8 mouse cellular contexts compared by ENCODE assay signal in the genomic region with DNA sequence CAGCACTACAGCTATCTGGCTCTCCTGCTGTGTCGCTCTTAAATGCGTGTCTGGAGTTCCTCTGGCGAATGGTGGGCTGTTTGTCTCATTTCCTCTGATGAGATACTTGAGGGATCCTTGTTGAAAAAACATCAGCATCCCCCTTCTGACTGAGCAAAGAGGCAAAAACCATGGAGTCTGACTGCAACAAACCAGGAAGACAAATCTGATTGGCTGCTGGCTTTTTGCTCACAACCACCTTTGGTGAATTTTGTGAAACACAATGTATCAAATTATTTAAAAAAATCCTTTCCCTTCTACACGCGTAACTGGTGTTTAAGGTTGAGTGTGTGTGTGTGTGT. TPM values are rescaled to one million over a fixed set of nuclear protein-coding genes. Genes with fewer than 3 reads are reported as not detected.
A peak's percentile ranks its signal among the peaks of the same experiment; 100 is the strongest.
DNase-seq lines count a peak whose midpoint lies in the region; ATAC-seq and TF ChIP-seq lines count a peak whose summit lies in the region.

No protein-coding gene starts in this region.

- H3K9ac ChIP-seq in intestine, embryonic 15.5 days, result peak overlapping the region; percentile 52
- H3K9ac ChIP-seq in neural tube, embryonic 13.5 days, result peak overlapping the region; percentile 74

- no peaks in the 10 kb centered on the region for H3K9me3 ChIP-seq in intestine, embryonic 15.5 days
- no peaks in the 10 kb centered on the region for H3K9me3 ChIP-seq in neural tube, embryonic 13.5 days

- peak overlapping the region; percentile 57 for H3K4me3 ChIP-seq in layer of hippocampus, adult 2 months
- peak overlapping the region; percentile 71 for H3K4me3 ChIP-seq in bone marrow macrophage, adult 2 months (ENCODE audit: insufficient read depth, low read length)
- H3K4me3 ChIP-seq in intestine, embryonic 15.5 days (replicated peaks), result peak overlapping the region; percentile 55
- H3K4me3 ChIP-seq in neural tube, embryonic 13.5 days, result peak overlapping the region; percentile 61

- H3K27me3 ChIP-seq in intestine, embryonic 15.5 days (replicated peaks), result no peaks in the 10 kb centered on the region
- no peaks in the 10 kb centered on the region for H3K27me3 ChIP-seq in neural tube, embryonic 13.5 days

- no peak for TF ChIP-seq CTCF in layer of hippocampus, adult 2 months (conservative IDR thresholded peaks at IDR 0.05)
- TF ChIP-seq CTCF in bone marrow macrophage, adult 2 months (IDR thresholded peaks at IDR 0.05; ENCODE audit: low read depth, low read length), result no peak

- no peak for DNase-seq in layer of hippocampus, adult 2 months (ENCODE audit: low spot score in 2 of 2)
- DNase-seq in layer of hippocampus, adult 8-10 months (ENCODE audit: low spot score in 2 of 2), result no peak
- DNase-seq in layer of hippocampus, postnatal 14 days (ENCODE audit: low spot score in 2 of 2), result no peak
- DNase-seq in spleen, postnatal 14 days (ENCODE audit: low spot score in 2 of 2), result no peak
- DNase-seq in thymus, adult 18-20 months, result no peak

- peak overlapping the region; percentile 98 for H3K27ac ChIP-seq in layer of hippocampus, adult 2 months
- H3K27ac ChIP-seq in bone marrow macrophage, adult 2 months (ENCODE audit: insufficient read depth, low read depth, low read length), result peak overlapping the region; percentile 14
- peak overlapping the region; percentile 76 for H3K27ac ChIP-seq in intestine, embryonic 15.5 days
- peak overlapping the region; percentile 75 for H3K27ac ChIP-seq in neural tube, embryonic 13.5 days (replicated peaks)

- ATAC-seq in intestine, embryonic 15.5 days, result no peak
- ATAC-seq in neural tube, embryonic 13.5 days (ENCODE audit: low read depth), result no peak

- peak overlapping the region; percentile 86 for H3K4me2 ChIP-seq in intestine, embryonic 15.5 days (replicated peaks)
- H3K4me2 ChIP-seq in neural tube, embryonic 13.5 days, result peak overlapping the region; percentile 90

- TF ChIP-seq POLR2A in bone marrow macrophage, adult 2 months (IDR thresholded peaks at IDR 0.05; ENCODE audit: borderline replicate concordance, low read depth, low read length), result no peak

- 3% methylated on average over 5 of the region's 5 CpGs for WGBS in intestine, embryonic 15.5 days
- 10% methylated on average over 5 of the region's 5 CpGs for WGBS in neural tube, embryonic 13.5 days

- peaks cover 15% of the 10 kb centered on the region for H3K4me1 ChIP-seq in bone marrow macrophage, adult 2 months (ENCODE audit: control insufficient read depth, insufficient read depth, low read length)
- H3K4me1 ChIP-seq in intestine, embryonic 15.5 days (replicated peaks), result peaks cover 8% of the 10 kb centered on the region; the same call in 1 of the 2 replicates
- peaks cover 21% of the 10 kb centered on the region for H3K4me1 ChIP-seq in neural tube, embryonic 13.5 days (replicated peaks)

- no peaks in the 10 kb centered on the region for H3K36me3 ChIP-seq in intestine, embryonic 15.5 days
- H3K36me3 ChIP-seq in neural tube, embryonic 13.5 days, result no peaks in the 10 kb centered on the region

RNA-seq across cellular contexts. Expression of a gene that starts 0.8 kb away (rescaled TPM):
- 10 to 100 TPM; 29.2 to 31.4 TPM for total RNA-seq in layer of hippocampus, adult 2 months (2021)
- total RNA-seq in layer of hippocampus, adult 8-10 months (2022), result 10 to 100 TPM; 30.9 to 38.1 (median 33.3) TPM
- 30.4 and 33.6 TPM in 2 replicates for polyA plus RNA-seq in bone marrow macrophage, adult 2 months (2012; ENCODE audit: insufficient read depth, insufficient read length, missing spikeins)
- polyA plus RNA-seq in intestine, embryonic 15.5 days (2015; fragmentation: Nextera tagmentation; extraction: Ambion mirVana), result 22.5 and 26.0 TPM in 2 replicates
- polyA plus RNA-seq in neural tube, embryonic 13.5 days (2015; fragmentation: Nextera tagmentation; extraction: Ambion mirVana), result 18.4 and 19.1 TPM in 2 replicates
- 10 to 100 TPM; 29.1 to 31.5 TPM for total RNA-seq in layer of hippocampus, postnatal 14 days (2021)

RNA-seq across cellular contexts. Expression of a gene that starts 22.7 kb away (rescaled TPM):
- total RNA-seq in layer of hippocampus, adult 2 months (2021), result 100 to 1,000 TPM; 254 to 279 TPM
- 100 to 1,000 TPM; 249 to 297 (median 274) TPM for total RNA-seq in layer of hippocampus, adult 8-10 months (2022)
- polyA plus RNA-seq in bone marrow macrophage, adult 2 months (2012; ENCODE audit: insufficient read depth, insufficient read length, missing spikeins), result not detected in 2 replicates
- polyA plus RNA-seq in intestine, embryonic 15.5 days (2015; fragmentation: Nextera tagmentation; extraction: Ambion mirVana), result 4.1 and 4.5 TPM in 2 replicates
- 77.3 and 78.0 TPM in 2 replicates for polyA plus RNA-seq in neural tube, embryonic 13.5 days (2015; fragmentation: Nextera tagmentation; extraction: Ambion mirVana)
- total RNA-seq in layer of hippocampus, postnatal 14 days (2021), result 100 to 1,000 TPM; 195 to 198 TPM

RNA-seq across cellular contexts. Expression of a gene that starts 23.0 kb away (rescaled TPM):
- 100 to 1,000 TPM; 243 to 251 TPM for total RNA-seq in layer of hippocampus, adult 2 months (2021)
- total RNA-seq in layer of hippocampus, adult 8-10 months (2022), result 100 to 1,000 TPM; 208 to 231 (median 223) TPM
- polyA plus RNA-seq in bone marrow macrophage, adult 2 months (2012; ENCODE audit: insufficient read depth, insufficient read length, missing spikeins), result not detected in 2 replicates
- polyA plus RNA-seq in intestine, embryonic 15.5 days (2015; fragmentation: Nextera tagmentation; extraction: Ambion mirVana), result 1.2 and 1.3 TPM in 2 replicates
- 6.5 and 8.0 TPM in 2 replicates for polyA plus RNA-seq in neural tube, embryonic 13.5 days (2015; fragmentation: Nextera tagmentation; extraction: Ambion mirVana)
- 100 to 1,000 TPM; 271 to 274 TPM for total RNA-seq in layer of hippocampus, postnatal 14 days (2021)

RNA-seq across cellular contexts. Expression of a gene that starts 46.7 kb away (rescaled TPM):
- 10 to 100 TPM; 38.9 to 48.2 TPM for total RNA-seq in layer of hippocampus, adult 2 months (2021)
- total RNA-seq in layer of hippocampus, adult 8-10 months (2022), result 10 to 100 TPM; 42.9 to 50.3 (median 46.2) TPM
- polyA plus RNA-seq in bone marrow macrophage, adult 2 months (2012; ENCODE audit: insufficient read depth, insufficient read length, missing spikeins), result 115 and 138 TPM in 2 replicates
- polyA plus RNA-seq in intestine, embryonic 15.5 days (2015; fragmentation: Nextera tagmentation; extraction: Ambion mirVana), result 52.6 and 61.8 TPM in 2 replicates
- polyA plus RNA-seq in neural tube, embryonic 13.5 days (2015; fragmentation: Nextera tagmentation; extraction: Ambion mirVana), result 81.4 and 82.2 TPM in 2 replicates
- total RNA-seq in layer of hippocampus, postnatal 14 days (2021), result 10 to 100 TPM; 44.3 to 50.0 TPM

RNA-seq across cellular contexts. Expression of a gene that starts 46.9 kb away (rescaled TPM):
- total RNA-seq in layer of hippocampus, adult 2 months (2021), result under 1 TPM in 1 of 2 experiments, not detected in 1; 0.66 TPM
- not detected for total RNA-seq in layer of hippocampus, adult 8-10 months (2022)
- 0.94 and 1.1 TPM in 2 replicates for polyA plus RNA-seq in bone marrow macrophage, adult 2 months (2012; ENCODE audit: insufficient read depth, insufficient read length, missing spikeins)
- polyA plus RNA-seq in intestine, embryonic 15.5 days (2015; fragmentation: Nextera tagmentation; extraction: Ambion mirVana), result not detected in 2 replicates
- polyA plus RNA-seq in neural tube, embryonic 13.5 days (2015; fragmentation: Nextera tagmentation; extraction: Ambion mirVana), result 0.17 TPM in 1 of 2 replicates, not detected in the other
- total RNA-seq in layer of hippocampus, postnatal 14 days (2021), result not detected

Comparison
In these comparisons a context has a peak if more than half of its experiments do, and no peak if none do; other contexts are left out.
1. H3K27ac ChIP-seq: peak in every context shown above with its lines; median percentile 98 in layer of hippocampus, adult 2 months; 76 in intestine, embryonic 15.5 days; 75 in neural tube, embryonic 13.5 days; 14 in bone marrow macrophage, adult 2 months.